Mouse (Mus musculus): ENCODE results near the gene Fsd1. TPM values are rescaled to one million over a fixed set of nuclear protein-coding genes. Genes with fewer than 3 reads are reported as not detected.
A peak's percentile ranks its signal among the peaks of the same experiment; 100 is the strongest.

Fsd1 gene
- polyA plus RNA-seq, 1 experiment from 2014 or later: 74.4 TPM

- no peaks in the 10 kb centered on the region for H3K27me3 ChIP-seq (ENCODE audit: poor library complexity, severe bottlenecking)
- H3K9me3 ChIP-seq: no peaks in the 10 kb centered on the region
- peaks cover 92% of the 10 kb centered on the region for H3K36me3 ChIP-seq (replicated peaks)
- no peak overlapping the region for H3K4me3 ChIP-seq
- no peak for DNase-seq (ENCODE audit: extremely low spot score, low spot score)
- WGBS: 92% methylated on average over 9 of the region's 9 CpGs
- H3K27ac ChIP-seq: no peak overlapping the region
- peaks cover 19% of the 10 kb centered on the region for H3K4me1 ChIP-seq
Measured at GRCm38 (mm10) chr17:56030238-56030870, 44.0 kb downstream of the Fsd1 start.

GRCm38 (mm10) chr17:56030919-56031318, 44.6 kb downstream of the Fsd1 start:
- Histone ChIP-seq H3K27me3 (ENCODE audit: poor library complexity, severe bottlenecking) (no peaks in the 10 kb centered on the region), H3K9me3 (no peaks in the 10 kb centered on the region), H3K36me3 (replicated peaks) (peaks cover 88% of the 10 kb centered on the region), H3K4me1 (peaks cover 23% of the 10 kb centered on the region), H3K4me3 (no peak overlapping the region), H3K27ac (no peak overlapping the region)
- no peak for DNase-seq (ENCODE audit: extremely low spot score, low spot score)
- 81% methylated on average over 5 of the region's 5 CpGs for WGBS

- Histone ChIP-seq H3K9me3 (no peaks in the 10 kb centered on the region), H3K27me3 (ENCODE audit: poor library complexity, severe bottlenecking) (no peaks in the 10 kb centered on the region), H3K27ac (no peak overlapping the region), H3K36me3 (replicated peaks) (peaks cover 83% of the 10 kb centered on the region), H3K4me3 (no peak overlapping the region), H3K4me1 (peaks cover 23% of the 10 kb centered on the region)
- 94% methylated on average over 7 of the region's 7 CpGs for WGBS
- no peak for DNase-seq (ENCODE audit: extremely low spot score, low spot score)
Measured at GRCm38 (mm10) chr17:56031431-56031830, 45.1 kb downstream of the Fsd1 start.

- Histone ChIP-seq H3K27ac (no peak overlapping the region), H3K4me1 (peaks cover 27% of the 10 kb centered on the region), H3K4me3 (no peak overlapping the region), H3K36me3 (replicated peaks) (peaks cover 77% of the 10 kb centered on the region), H3K27me3 (ENCODE audit: poor library complexity, severe bottlenecking) (no peaks in the 10 kb centered on the region), H3K9me3 (no peaks in the 10 kb centered on the region)
- WGBS: 84% methylated on average over 6 of the region's 6 CpGs
- no peak for DNase-seq (ENCODE audit: extremely low spot score, low spot score)
Measured at GRCm38 (mm10) chr17:56032127-56032733, 45.9 kb downstream of the Fsd1 start.

- 78% methylated on average over 7 of the region's 7 CpGs for WGBS
- no peak for DNase-seq (ENCODE audit: extremely low spot score, low spot score)
- Histone ChIP-seq H3K4me3 (no peak overlapping the region), H3K4me1 (peaks cover 27% of the 10 kb centered on the region), H3K36me3 (replicated peaks) (peaks cover 71% of the 10 kb centered on the region), H3K27ac (no peak overlapping the region), H3K27me3 (ENCODE audit: poor library complexity, severe bottlenecking) (no peaks in the 10 kb centered on the region), H3K9me3 (no peaks in the 10 kb centered on the region)
Measured at GRCm38 (mm10) chr17:56032831-56033230, 46.5 kb downstream of the Fsd1 start.

- no peaks in the 10 kb centered on the region for H3K9me3 ChIP-seq
- peaks cover 58% of the 10 kb centered on the region for H3K36me3 ChIP-seq (replicated peaks)
- WGBS: 95% methylated on average over 7 of the region's 7 CpGs
- H3K4me1 ChIP-seq: peaks cover 27% of the 10 kb centered on the region
- H3K4me3 ChIP-seq: peak overlapping the region; percentile 92; the same call in 1 of the 2 replicates
- no peaks in the 10 kb centered on the region for H3K27me3 ChIP-seq (ENCODE audit: poor library complexity, severe bottlenecking)
- H3K27ac ChIP-seq: no peak overlapping the region
- no peak for DNase-seq (ENCODE audit: extremely low spot score, low spot score)
Measured at GRCm38 (mm10) chr17:56034040-56034725, 47.9 kb downstream of the Fsd1 start.

- Histone ChIP-seq H3K9me3 (no peaks in the 10 kb centered on the region), H3K36me3 (replicated peaks) (peaks cover 52% of the 10 kb centered on the region), H3K4me1 (peaks cover 27% of the 10 kb centered on the region), H3K27ac (no peak overlapping the region), H3K4me3 (peak overlapping the region; percentile 92; the same call in 1 of the 2 replicates), H3K27me3 (ENCODE audit: poor library complexity, severe bottlenecking) (no peaks in the 10 kb centered on the region)
- DNase-seq (ENCODE audit: extremely low spot score, low spot score): no peak
- WGBS: 85% methylated on average over 6 of the region's 6 CpGs
Measured at GRCm38 (mm10) chr17:56034726-56035100, 48.4 kb downstream of the Fsd1 start.

GRCm38 (mm10) chr17:56035216-56035615, 48.9 kb downstream of the Fsd1 start:
- 83% methylated on average over 4 of the region's 4 CpGs for WGBS
- Histone ChIP-seq H3K27ac (no peak overlapping the region), H3K4me1 (peaks cover 27% of the 10 kb centered on the region), H3K27me3 (ENCODE audit: poor library complexity, severe bottlenecking) (no peaks in the 10 kb centered on the region), H3K9me3 (no peaks in the 10 kb centered on the region), H3K4me3 (peak overlapping the region; percentile 92), H3K36me3 (replicated peaks) (peaks cover 47% of the 10 kb centered on the region)
- no peak for DNase-seq (ENCODE audit: extremely low spot score, low spot score)

- DNase-seq (ENCODE audit: extremely low spot score, low spot score): peak; percentile 99
- Histone ChIP-seq H3K4me1 (peaks cover 33% of the 10 kb centered on the region), H3K36me3 (replicated peaks) (peaks cover 36% of the 10 kb centered on the region), H3K9me3 (no peaks in the 10 kb centered on the region), H3K27me3 (ENCODE audit: poor library complexity, severe bottlenecking) (no peaks in the 10 kb centered on the region), H3K27ac (peak within 1 kb of the TSS; percentile 94), H3K4me3 (peak within 1 kb of the TSS; percentile 92)
- WGBS: under 1% methylated on average over 74 of the region's 74 CpGs
Measured at GRCm38 (mm10) chr17:56036176-56036900, 50.0 kb downstream of the Fsd1 start, which contains the start of gene Sh3gl1. Sh3gl1 (minus strand) TSS chr17:56036635.

- Histone ChIP-seq H3K9me3 (no peaks in the 10 kb centered on the region), H3K36me3 (replicated peaks) (peaks cover 34% of the 10 kb centered on the region), H3K4me1 (peaks cover 39% of the 10 kb centered on the region), H3K27ac (peak overlapping the region; percentile 94), H3K27me3 (ENCODE audit: poor library complexity, severe bottlenecking) (no peaks in the 10 kb centered on the region), H3K4me3 (peak overlapping the region; percentile 92)
- DNase-seq (ENCODE audit: extremely low spot score, low spot score): no peak
- 40% methylated on average over 13 of the region's 13 CpGs for WGBS
Measured at GRCm38 (mm10) chr17:56036901-56037287, 50.6 kb downstream of the Fsd1 start.

GRCm38 (mm10) chr17:56038583-56039261, 52.4 kb downstream of the Fsd1 start:
- Histone ChIP-seq H3K4me1 (peaks cover 42% of the 10 kb centered on the region), H3K36me3 (replicated peaks) (peaks cover 29% of the 10 kb centered on the region), H3K27me3 (ENCODE audit: poor library complexity, severe bottlenecking) (no peaks in the 10 kb centered on the region), H3K27ac (no peak overlapping the region), H3K4me3 (no peak overlapping the region), H3K9me3 (no peaks in the 10 kb centered on the region)
- no peak for DNase-seq (ENCODE audit: extremely low spot score, low spot score)
- WGBS: 86% methylated on average over 8 of the region's 8 CpGs

GRCm38 (mm10) chr17:56039345-56039744, 53.0 kb downstream of the Fsd1 start:
- Histone ChIP-seq H3K9me3 (no peaks in the 10 kb centered on the region), H3K27me3 (ENCODE audit: poor library complexity, severe bottlenecking) (no peaks in the 10 kb centered on the region), H3K27ac (peak overlapping the region; percentile 96; the same call in 1 of the 2 replicates), H3K4me1 (peaks cover 42% of the 10 kb centered on the region), H3K4me3 (peak overlapping the region; percentile 91), H3K36me3 (replicated peaks) (peaks cover 29% of the 10 kb centered on the region)
- WGBS: 80% methylated on average over 4 of the region's 4 CpGs
- DNase-seq (ENCODE audit: extremely low spot score, low spot score): no peak
